Mouse (Mus musculus): ENCODE data around the gene Col4a3bp.

- no peak for TF ChIP-seq POLR2A (IDR thresholded peaks at IDR 0.05; ENCODE audit: borderline replicate concordance, control insufficient read depth, low read depth, low read length)
- TF ChIP-seq CTCF (IDR thresholded peaks at IDR 0.05; ENCODE audit: control insufficient read depth, insufficient read depth, low read length): no peak
Measured at GRCm38 (mm10) chr13:96529542-96529941, 12.9 kb upstream of the Col4a3bp start.

Measured in bone marrow, adult 2 months (tissue).